Comparison of ENCODE assay signal across 7 mouse cellular contexts in the genomic region with DNA sequence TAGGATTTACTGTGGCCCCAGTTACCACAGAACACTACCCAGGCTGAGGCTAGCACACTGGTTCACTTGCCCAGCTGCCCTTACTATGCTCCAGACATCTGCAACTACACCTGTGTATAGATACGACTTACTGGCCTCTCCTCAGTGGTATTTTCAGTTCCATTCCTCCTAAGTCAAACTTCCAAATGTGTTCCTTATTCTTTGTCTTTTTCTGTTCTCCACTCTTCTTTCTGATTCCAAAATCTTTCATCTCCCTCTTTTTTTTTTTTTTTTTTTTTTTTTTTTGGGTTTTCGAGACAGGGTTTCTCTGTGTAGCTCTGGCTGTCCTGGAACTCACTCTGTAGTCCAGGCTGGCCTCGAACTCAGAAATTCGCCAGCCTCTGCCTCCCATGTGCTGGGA. TPM values are rescaled to one million over a fixed set of nuclear protein-coding genes. Genes with fewer than 3 reads are reported as not detected.
"Had no signal": no experiment of that assay in that cellular context is flagged by ENCODE, and none has a peak within 500 bp of the region (broad histone marks: within the 10 kb centered on the region; RNA-seq: fewer than 3 reads in every experiment).

No protein-coding gene starts in this region.

RNA-seq across cellular contexts. Expression of a gene that starts 37.3 kb away (rescaled TPM):
- total RNA-seq: liver, adult 2 months; megakaryocyte progenitor cell, adult 5-6 weeks; monocyte, adult 5-6 weeks had no signal
- polyA plus RNA-seq: limb, embryonic 10.5 days; limb, embryonic 11.5 days; liver, adult 2 months; liver, embryonic 16.5 days; liver, postnatal 0 days had no signal
